Mouse (Mus musculus): ENCODE results near the gene Zfp536.

Gene Zfp536

DNA sequence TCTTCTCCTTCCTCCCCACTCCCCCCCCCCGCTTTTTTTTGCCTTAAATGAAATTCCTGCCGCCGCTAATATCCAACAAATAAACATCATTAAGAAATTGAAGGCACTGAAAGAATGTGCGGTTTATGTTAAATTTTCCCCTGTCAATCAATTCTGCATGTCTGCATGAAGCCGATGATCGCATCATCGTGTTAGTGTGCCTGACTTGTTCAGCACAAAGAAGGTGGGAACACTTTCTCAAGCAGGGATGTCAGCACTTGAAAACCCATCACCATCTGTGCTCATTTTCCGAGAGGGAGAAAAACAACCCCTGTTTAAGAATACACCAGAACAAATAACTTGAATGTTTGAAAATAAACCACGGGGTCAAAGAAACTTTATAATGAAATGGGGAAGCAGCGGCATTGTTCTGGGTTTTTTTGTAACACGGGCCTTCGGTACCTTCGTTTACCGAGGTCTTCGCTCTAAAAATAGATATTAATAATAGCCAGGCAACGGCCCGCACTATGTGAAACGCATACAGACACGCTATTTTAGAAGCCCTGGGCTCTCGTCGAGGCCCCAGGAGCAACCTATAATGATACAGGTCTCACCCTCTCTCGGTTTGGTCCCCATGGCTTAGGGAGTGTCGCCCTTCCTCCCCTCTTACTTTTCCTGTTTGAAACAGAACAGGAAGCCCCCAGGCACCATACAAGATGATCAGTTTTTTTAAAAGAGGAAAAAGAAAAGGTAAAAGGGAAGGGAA is 83.7 kb downstream of the Zfp536 start:
- no peak for DNase-seq (ENCODE audit: low spot score)

DNA sequence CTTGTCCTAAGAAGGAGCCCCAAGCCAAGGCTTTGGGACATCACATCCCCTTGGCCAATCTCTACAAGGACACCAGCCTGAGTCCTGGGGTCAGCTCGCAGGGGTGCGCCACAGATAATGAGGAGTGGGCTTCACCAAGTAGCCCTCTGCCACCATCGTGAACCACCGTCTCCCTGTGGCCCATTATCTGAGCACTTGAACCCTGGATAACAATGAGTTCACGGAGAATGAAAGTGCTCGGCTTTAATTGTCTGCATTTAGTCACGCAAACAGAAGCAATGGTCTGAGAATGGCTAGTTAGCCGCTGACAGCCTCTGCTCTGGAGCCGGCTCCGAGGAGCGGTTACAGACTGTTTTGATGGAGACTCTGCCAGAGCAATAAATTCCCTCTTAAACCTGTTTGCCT is 84.3 kb downstream of the Zfp536 start:
- no peak for DNase-seq (ENCODE audit: low spot score)

DNA sequence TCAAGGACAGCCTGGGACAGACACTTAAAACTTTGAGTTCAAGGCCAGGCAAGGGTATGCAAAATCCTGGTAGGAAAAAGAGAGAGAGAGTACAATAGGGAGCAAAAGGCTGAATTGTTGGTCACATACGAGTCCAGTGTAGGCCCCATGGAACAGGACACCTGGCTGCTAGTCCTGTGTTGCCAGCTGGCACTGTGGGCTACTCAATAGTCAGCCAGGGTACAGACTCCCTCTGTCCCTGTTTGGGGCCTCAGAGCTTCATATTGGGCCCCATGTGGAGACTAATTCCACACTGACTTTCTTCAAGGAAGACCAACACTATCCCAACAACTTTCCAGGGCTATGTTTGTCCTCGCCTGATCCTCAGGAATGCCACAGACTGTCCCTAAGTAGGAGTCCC is 87.1 kb downstream of the Zfp536 start:
- no peak for DNase-seq (ENCODE audit: low spot score)

DNA sequence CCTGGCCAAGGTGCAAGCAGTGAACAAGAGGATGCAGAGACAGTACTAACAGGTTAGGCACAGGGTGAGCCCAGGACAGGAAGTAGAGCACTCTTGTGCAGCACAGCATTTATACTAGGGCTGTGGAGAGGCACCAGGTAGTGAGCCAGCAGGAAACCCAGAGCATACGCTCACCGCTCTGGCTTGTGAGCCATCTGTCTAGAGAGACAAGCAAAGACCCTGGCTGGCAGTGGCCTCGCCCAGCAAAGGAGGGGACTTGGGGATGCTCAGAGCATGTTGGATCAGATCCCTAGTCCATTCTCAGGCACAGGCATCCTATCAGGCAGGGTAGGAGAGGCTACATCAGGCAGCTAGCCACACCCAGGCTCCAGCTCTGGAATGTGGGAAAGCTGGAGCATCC is 88.2 kb downstream of the Zfp536 start:
- DNase-seq (ENCODE audit: low spot score) = no peak

DNA sequence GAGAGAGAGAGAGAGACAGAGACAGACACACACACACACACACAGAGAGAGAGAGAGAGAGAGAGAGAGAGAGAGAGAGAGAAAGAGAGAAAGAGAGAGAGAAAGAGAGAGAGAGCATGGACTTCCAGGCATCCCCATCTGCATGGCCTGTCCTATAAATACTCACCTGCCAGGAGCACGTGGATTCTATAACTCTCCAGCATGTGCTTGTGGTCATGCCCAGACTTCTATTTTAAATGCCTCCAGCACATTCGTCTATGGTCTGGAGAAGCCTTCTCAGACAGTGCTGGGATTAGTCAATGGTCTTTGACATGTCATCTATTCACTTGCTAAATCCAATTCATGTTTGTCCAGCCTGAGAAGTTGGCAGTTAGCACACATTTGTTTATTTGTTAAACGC is 92.1 kb downstream of the Zfp536 start:
- DNase-seq (ENCODE audit: low spot score) = no peak

DNA sequence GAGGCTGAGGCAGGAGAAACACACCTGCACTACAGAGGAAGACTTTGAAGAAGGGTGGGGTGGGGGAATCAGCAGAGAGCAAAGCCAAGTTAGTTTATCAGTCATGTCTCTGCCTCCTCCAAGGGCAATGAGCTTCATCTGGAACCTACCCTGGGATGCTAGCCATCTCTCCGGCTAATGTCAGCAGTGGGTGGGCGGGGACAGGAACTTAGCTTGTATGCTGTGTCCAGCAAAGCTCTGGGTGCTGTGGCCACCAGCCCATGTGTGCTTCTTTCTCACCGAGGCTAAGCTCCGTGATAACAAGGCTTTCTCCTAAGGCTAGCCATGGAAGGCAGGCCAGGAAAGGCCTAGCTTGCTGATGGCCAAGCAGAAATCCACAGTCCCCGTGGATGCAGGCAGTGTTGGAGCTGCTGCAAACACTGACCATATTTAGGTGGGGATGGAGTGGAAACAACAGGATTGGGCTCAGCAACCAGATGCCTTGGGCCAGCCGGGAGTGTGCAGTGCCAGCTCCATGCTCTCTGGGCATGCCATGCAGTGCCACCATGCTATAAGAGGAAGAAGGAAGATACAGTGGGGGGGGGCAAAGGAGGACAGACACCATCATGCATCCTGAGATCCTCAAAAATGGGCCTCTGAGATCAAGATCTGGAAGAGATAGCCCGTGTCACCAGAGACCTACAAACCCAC is 109.6 kb downstream of the Zfp536 start:
- DNase-seq (ENCODE audit: low spot score) = no peak

DNA sequence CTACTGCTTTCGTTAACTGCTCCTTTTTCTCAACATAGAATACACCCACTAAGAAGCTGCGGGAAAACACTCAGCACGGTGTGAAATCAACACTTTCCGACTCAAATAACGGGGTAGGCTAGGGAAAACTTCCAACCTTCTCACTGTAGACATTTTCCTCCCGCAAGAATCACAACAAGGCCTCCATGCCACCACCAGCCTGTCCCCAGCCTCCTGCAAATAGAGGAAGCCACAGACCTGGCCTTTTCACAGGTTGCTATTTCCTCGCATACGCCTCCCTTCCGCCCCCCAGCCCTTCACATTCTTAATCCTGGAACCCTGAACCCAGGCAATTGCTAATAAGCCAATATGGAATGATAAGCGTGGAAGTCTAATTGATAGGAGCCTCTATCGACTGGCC is 124.8 kb downstream of the Zfp536 start:
- DNase-seq (ENCODE audit: low spot score) = no peak

DNA sequence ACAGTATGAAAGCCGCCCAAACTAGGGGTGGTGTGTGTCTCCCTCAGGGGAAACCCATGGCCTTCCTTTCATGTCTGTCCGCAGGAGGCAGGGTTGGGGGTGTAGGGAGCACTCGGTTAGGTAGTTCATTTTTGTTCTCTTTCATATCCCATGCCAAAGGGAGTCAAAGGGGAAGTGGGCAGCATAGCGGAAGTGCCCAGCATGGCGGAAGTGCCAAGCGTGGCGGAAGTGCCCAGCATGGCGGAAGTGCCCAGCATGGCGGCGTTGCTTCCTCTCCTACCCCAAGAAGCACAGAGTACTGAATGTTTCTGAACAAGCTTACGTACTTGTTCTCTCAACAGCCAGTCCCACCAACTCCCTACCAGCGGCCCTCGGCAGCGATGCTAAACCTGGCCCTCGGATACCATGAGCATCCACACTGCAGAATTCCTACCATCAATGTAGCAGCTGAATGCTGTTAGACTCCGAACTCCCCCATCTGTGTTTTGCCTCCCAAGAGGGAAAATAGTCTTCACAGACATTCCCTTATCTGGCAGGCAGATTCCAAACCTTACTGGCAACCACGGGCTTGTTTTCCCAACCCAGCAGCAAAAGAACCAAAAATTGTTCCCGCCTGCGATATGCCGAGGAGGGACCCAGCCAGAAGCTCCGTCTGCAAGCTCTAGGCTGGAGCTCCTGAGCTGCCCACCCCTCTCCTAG is 125.4 kb downstream of the Zfp536 start:
- no peak for DNase-seq (ENCODE audit: low spot score)

DNA sequence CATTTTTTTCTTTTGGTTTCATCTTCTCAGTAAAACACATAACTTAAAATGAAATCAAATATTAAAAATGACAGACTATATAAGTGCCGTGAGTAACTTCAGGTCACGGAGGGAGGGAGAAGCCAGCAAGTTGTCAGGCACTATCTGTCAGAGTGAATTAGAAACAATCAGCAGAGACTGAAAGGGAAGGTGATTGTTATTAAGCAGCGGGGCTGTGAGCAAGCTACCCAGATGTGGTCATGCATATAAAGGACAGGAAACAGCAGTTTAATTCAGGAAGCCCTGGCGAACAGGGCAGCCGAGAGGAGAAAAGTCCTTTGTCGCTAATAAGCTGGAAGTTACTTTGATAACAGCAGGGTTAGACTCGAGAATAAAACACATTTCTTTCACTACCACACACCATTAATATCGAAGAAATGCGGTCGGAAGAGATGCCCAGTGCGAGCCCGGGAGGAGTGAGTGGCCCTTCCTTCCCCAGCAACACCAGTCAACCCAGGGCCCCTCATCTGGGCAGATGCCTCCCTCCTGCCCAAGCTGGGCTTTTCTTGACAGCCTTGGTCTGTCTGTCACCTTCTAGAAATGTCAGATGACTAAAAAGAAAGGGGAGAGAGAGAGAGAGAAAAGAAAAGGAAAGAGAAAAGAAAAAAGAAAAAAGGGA is 133.6 kb downstream of the Zfp536 start:
- no peak for DNase-seq (ENCODE audit: low spot score)

DNA sequence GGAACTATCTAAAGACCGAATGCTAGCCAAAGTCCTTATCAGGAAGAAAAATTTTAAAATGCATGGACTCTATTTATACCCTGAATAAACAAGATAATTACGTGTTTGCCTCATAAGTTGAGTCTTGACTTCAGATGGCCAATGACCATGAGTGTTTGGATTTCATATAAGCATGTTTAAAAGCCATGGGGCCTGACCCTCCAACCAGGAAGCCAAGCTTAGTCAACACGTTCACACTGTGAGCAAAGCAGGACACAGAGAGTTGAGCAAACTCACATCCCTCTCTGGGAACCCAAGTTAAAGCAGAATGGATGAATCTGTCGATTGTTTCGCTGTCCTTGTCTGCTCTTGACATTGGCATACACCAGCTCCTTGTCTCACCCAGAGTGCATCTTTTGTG is 138.6 kb downstream of the Zfp536 start:
- no peak for DNase-seq (ENCODE audit: low spot score)

DNA sequence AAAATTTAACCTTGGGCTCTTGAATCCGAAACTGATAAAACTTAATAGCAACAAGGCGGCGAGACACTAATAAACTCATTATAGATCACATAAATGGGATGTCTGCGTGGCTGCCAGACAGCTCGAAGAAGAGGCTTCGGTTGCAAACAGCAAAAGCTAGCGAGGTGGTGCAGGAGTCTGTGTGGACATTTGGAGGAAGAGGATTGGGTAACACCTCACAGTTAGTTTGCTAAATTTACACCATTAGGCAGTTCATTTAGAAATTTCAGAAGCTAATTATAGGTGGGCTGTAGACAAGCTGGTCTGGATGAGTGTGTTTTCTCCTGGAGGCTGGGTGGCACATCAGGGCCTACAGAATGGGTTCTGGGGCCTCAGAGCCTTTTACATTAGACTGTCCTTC is 143.0 kb downstream of the Zfp536 start:
- DNase-seq (ENCODE audit: low spot score) = no peak

DNA sequence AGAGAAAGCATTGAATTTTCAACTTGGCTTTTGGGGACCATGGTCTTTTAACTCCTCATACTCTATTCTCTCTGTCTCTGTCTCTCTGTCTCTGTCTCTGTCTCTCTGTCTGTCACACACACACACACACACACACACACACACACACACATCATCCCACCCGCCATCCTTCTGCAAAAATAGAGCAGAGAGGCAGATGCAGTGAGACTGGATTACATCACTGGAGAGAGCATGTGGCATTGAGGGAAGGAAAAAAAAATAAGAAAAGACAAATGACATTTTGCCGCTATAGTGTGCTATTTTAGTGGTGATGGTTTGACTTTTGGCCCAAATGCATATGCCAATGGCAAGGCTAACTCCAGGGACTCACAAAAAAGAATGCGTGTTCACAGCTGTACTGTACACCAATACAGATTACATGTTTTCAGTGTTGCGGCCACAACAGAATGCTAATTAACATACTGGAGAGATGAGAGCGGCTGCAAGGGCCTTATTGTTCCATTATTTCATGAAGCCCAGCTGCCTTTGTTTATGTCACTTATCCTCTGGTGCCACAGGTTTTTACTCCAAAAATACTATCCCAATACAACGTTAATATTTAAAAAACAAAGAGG is 145.4 kb downstream of the Zfp536 start:
- DNase-seq (ENCODE audit: low spot score) = no peak

DNA sequence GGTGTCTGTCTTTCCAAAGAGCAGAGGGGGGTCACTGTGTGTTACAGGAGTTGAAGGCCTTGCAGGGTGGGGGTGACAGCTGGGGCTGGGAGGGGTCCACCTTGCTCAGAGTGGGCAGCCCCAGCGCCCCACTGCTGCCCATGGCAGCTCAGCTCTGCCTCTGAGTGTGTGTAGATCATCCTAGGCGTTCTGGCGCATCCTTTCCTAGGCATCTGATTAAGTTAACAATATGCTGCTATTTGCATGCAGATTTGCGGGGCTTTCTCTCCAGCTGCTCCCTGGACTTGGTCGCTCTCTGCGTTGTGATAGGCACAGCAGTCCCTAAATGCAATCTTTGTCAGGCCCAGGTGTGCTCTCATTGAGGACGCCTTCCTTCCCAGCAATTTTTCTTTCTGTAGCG is 147.7 kb downstream of the Zfp536 start:
- DNase-seq (ENCODE audit: low spot score) = no peak

DNA sequence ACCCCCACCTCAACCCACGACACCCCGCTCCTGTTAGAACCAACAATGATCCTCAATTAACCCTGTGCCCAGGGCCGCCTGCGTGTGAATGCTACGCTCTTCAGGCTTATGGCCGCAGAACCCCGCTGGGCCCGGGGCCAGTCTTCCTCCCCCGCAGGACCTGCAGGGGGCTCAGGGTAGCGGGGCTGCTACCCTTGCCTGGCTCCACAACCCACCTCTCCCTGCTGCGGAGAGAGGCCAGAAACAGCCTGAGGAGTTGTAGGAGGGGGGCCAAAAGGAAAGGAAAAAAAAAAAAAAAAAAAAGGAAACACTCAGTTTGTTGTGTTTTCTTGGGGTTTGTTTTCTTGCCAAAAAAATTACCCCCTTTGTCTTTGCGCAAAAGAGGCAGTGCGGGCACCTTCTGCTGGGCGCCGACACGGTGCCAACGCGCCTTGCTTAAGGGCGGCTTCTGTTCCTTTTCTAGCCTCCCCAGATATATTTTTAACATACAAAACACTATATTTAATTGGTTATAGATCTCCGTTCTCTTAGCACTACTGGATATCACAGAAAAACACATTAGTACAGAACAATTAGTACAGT is 148.6 kb downstream of the Zfp536 start:
- DNase-seq (ENCODE audit: low spot score) = no peak

DNA sequence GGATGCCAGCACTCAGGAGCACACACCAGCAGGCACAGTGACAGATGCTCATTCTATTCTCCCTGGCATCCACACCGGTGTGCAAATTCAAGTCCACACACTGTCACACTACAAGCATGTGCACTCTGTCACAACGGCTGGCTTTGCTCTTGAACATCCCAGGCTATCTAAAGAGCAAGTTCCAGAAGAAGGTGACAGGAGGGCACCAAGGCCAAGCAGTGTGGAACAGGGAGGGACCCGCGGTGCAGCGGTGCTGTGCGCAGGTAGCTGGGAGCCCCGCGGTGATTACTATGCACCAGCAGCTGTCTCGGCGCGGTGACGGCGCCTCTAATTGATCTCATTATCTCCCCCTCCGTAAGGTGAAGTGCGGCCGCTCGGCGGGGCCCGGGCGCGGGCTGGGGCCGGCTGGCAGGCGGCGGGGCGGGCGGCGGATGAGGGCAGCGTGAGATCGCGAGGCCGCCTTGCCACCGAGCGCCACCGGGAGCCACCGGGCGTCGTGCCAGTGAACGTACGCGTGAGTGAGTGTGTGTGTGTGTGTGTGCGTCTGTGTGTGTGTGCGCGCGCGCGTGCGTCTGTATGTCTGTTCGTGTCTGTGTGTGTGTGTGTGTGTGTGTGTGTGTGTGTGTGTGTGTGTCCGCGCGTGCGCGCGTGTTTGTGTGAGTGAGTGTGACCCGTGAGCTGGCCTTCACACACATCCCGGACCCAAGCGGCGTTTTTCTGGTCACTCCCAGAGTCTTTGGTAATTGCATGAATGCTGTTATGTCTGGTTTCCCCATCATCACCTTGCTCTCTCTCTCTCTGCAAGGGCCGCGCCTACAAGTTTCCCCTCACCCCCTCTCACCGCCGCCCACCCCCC is 149.3 kb downstream of the Zfp536 start:
- peak; percentile 47 for DNase-seq (ENCODE audit: low spot score)

DNA sequence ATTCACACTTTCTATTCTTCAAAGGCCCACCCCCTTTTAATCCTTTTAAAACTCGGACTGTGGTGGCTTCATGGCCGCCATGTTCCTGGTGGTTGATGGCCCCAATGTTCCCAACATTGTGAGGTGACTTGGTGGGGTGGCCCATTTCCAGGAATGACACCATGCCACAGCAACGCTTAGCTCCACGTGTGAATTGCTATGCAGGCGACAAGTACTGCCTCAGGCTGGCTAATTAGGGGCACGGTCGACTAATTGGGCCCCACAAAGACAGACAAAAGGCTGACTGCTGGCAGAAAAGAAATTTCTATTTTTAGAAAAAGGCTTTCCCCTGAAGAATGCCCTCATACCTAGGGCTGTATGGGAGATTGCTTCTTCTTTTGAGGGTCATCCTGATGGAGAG is 154.2 kb downstream of the Zfp536 start:
- DNase-seq (ENCODE audit: low spot score) = no peak

DNA sequence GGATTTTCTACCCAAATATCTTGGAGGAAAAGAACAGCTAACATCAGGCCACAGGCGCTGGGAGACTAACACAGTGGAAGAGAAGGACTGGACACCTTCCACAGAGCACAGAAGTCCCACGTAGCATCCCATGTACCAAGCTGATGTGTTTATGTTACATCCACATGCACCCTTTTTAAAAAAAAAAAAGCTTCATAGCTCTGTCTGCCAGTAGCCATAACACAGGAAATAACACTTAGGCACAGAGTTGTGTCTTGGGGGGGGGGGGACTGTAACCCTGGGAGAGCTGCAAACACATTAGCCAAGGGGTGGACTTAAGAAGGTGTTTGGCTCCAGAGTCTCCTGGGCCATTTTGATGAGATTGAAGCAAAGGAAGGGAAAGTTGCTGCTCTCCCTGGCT is 155.6 kb downstream of the Zfp536 start:
- no peak for DNase-seq (ENCODE audit: low spot score)

DNA sequence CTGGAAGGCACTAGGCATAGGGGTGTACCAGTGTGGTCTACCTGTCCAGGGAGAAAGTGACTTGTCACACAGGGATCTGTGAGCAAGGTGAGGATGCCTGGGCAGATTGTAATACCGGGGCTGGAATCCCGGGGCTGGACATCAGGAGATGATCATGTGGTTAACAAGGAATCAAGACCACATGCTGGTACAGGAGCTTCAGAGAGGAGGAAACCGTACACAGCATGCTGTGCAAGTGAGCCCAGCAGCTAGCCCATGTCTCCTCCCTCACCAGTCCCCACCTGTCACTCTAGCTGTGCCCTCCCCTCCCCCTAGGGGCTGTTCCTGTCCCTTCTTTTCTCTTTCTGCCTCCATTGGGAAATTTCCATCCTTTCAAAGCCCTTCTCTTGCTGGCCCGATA is 157.5 kb downstream of the Zfp536 start:
- no peak for DNase-seq (ENCODE audit: low spot score)

DNA sequence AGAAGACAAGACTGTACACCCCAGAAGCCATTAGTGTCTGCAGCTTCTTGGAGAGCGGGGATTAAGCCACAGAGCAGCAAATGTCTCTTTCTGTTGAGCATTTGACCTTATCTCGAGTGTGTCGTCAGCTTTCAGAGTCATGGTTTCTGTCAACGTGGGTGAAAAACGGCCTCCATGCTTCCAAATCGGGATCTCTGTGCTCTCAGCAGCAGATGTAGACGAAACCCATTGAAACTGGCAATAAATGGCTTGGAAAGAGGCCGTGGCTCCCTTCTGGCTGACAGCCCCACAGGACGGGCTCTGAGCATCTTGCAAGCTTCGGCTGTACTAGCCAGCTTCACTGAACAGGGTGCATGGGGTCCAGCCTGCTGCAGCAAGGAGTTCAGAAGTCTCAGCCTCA is 159.1 kb downstream of the Zfp536 start:
- no peak for DNase-seq (ENCODE audit: low spot score)

DNA sequence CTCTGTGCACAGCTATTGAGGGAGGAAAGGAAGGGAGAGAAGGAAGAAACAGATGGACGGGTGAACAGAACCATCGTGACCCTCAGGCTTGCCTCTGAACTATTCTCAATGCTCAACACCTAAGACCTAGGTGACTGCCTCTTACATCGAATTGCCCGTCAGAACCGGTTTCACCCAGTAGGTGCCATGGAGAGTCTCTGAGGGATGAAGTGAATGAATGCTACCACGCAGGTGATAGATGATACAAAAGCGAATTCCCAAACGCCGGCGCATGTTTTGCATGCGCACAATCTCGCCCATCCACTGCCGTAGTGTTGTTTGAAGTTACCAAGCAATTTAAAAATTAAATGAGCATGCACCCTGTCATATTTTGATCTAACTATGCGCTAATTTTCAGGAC is 164.9 kb downstream of the Zfp536 start:
- no peak for DNase-seq (ENCODE audit: low spot score)

DNA sequence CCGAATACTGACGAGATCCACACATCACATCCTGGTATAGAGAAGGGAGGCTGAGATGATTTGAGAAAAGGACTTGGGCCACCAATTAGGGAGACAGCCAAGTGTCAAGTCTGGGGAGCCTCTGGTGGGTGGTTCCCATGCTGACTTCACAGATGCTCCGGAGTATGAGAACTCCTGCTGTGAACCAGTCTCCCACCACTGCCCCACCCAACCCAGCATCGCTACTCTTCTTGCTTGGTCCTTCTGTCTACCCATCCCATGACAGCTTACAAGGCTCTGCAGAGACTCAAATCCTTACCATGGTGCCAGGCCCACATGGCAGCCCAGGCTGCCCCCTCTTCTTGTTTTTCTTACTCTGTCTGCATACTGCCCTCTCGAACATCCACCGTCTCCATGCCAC is 165.5 kb downstream of the Zfp536 start:
- no peak for DNase-seq (ENCODE audit: low spot score)
